Mouse (Mus musculus) hindlimb bud, embryonic 11.5 days (tissue): ENCODE measurements around the gene 0610040J01Rik.
A peak's percentile ranks its signal among the peaks of the same experiment; 100 is the strongest.
"Not testable (repeated sequence)": the region's sequence is repeated elsewhere in the genome, so short reads cannot be mapped to it uniquely, and the experiment has no call there.

ENCODE experiments used
- DNase-seq: peaks from one replicate; pipeline ENCODE4 v3.0.0-alpha.2; 2012; ENCODE audit warnings: low read depth, low spot score; ENCODE audit errors: extremely low spot score

The 0610040J01Rik gene

DNA sequence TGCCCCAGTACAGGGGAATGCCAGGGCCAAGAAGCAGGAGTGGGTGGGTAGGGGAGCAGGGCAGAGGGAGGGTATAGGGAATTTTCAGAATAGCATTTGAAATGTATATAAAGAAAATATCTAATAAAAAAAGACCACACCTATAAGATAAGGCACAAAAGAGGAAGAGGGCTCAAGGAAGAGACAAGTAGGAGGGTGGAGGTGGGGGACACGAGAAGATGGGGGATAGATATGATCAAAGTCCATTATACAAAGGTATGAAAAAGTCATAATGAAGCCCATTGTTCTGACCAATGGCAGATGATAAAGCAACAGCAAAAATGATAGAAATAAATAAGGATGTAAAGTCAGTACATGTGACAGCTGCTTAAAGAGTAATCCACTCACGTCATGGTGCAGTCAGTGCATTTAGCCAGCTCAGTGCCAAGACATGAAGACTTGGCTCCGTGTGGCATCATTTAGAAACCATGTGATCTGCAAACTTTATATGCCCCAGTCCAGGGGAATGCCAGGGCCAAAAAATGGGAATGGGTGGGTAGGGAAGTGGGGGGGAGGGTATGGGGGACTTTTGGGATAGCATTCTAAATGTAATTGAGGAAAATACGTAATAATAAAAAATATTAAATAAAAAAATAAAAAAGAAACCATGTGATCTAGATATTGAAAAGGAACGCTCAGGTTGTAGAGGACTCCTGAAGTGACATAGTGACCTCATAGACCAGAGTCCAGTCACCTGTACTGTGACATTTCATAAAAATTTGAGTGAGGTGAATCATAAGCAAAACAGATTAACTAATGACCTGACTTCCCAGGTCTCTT is 85.0 kb downstream of the 0610040J01Rik start:
- not testable (repeated sequence) for DNase-seq

DNA sequence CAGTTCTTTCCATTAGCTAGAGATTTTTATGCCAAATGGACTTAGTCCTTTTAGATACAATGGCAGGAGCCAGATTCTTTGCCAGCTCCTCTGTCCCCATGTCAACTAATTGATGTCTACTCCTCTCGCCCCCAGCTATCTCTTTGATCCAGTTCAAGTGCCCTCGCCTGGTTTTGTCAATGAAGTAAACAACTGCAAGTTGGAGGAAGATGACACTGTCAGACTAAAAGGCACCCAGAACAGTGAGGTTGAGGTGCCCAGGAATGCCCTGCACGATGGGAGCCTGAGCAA is 85.6 kb downstream of the 0610040J01Rik start:
- DNase-seq: no peak

DNA sequence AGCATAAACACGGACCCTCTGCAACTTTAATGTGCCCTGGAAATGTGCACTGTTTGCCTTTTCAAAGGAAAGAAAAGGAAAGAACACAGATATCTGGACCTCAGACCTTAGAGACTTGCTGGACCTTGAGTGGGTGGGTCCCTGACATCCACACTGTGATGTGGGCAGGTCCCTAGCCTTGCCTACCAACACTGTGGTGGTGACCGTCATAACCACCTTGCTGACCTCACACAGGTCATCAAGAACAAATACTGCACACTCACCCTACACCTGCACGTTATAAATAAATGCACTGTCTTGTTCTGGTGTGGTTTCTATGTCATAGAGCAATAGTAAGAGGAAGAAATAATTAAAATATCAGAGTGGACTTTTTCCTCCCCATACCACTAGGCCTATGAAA is 91.2 kb downstream of the 0610040J01Rik start:
- DNase-seq: no peak

DNA sequence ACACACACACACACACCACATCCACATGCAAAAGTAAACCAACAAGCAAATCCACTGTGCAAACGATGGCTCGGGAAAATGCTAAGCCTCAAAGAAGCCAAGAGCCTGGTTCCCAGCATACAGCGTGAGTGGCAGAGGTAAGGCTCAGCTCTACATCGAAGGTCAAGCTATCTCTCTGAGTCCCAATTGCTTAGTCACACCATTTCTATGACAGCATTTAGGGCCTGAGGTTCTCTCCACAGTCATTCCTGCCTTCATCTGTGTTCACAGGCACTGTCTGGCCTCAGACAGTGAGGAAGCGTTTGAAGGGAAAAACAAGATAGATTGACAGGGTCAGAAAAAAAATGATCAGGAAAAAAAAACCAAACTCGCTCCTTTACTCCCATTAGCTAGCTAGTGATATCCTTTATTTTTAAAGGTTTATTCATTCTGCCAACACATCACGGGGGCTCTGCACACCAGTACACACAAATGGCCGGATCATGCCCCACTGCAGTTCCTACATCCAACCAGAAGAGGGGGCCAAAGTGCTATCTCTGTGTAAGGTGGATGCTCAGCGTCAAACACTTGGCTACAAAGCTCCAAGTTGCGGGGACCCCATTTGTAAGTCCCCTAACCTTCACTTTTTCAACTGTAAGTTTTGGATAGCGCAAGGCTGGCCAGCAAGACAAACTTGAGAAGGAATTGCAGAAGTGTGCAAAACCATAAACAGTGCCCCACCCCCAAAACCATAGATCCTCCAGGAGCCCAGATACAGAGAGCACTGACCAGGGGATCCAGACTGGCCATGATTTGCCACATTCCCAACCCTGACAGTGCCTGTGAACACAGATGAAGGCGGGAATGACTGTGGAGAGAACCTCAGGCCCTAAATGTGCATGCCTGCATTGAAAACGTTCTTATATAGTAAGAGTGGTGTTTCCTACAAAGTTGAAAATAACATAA is 94.3 kb downstream of the 0610040J01Rik start:
- peak; percentile 49 for DNase-seq

DNA sequence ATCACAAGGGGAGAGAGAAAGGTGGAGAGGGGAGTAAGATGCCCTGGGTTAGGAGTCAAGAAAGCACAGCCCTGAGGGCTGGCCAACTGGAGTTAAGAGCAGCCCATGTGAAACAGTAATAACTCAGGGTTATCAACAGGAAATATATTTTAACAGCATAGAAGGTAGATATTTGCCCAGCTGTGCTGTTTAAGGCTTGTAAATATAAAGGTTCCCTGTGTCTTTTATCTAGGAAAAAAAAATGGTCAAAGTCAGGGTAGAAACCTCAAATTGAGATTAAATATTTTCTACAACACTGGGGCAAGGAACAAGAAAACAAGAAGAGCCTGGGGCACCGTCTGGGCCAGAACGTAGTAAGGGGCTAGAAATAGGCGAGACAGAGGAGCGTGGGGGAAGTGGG is 95.3 kb downstream of the 0610040J01Rik start:
- DNase-seq: no peak

DNA sequence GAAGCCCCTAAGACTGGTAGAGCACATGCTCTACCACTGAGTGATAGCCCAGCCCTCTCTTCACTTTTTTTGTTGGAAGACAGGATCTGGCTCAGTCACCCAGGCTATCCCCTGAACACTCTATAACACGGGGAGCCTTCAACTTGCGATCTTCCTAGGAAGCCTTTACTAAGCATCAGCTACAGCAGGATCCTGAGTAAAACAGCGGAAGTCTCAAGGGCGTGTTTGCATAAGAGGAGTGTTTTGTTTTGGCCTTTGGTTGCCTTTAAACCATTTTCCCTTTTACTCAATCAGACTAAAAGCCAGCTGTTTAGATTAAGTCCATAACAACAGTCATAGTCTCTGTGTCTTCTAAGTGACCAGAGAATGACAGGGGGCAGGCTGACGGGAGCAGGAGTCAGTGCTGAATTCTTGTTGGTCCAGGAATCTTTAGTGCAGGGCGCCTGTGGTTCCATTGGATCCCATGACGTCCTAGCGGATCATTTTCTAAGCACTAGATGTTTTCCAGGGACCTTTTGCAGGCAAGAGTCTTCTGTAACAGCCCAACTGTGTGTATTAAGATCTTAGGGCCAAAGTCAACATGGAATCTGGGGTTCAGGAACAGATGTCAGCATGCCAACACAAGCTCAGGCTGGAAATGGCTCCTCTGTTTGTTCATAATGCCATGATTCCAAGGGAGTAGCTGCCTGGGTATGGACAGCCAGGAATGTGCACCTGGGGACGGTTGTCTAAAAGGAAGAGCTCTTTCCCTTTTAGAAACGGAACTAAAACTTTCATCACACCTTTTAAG is 98.2 kb downstream of the 0610040J01Rik start:
- DNase-seq: no peak

DNA sequence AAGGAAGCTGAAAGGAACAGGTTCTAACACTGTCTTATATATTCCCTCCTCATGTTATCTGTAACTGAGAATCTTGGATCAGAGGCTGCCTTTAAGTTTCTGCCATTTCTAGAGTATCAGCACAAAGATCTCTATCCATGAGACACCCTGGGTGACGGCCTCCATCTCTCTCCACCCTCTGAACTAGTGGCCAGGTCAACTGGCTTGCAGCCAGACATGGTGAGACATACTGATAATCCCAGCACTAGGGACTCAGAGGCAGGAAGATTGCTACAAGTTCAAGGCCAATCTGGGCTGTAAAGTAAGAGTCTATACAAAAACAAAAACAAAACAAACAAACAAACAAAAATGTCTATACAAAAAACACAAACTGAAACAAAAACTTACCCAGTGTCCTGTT is 102.7 kb downstream of the 0610040J01Rik start:
- no peak for DNase-seq

DNA sequence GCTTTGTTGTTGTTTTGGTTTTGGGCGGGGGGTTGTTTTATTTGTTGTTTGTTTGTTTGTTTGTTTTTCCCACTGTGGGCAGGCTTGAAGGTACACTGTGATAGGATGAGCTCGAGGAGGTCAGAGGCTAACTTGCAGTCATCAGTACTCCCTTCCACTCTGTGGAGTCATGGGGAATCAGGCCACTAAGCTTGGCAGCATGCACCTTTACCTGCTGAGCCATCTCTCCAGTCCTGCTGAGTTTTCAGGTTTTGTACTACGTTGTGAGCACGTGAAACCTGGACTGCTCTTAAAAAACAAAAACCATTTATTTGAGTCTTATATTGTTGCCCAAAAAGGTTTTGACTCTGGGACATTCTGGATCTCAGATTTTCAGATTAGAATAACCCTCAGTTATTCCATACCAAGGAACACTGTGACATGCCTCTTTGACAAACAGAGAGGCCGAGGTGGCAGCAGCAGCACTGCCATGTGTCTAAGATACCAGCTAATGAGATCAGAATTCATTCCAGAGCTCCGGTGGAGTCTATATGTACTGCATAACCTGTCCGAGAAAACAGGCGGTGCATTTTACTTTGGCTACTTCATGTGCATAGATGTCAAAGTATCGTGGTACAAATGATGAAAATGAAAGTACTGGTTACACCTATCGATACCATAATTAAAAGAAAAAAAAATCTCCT is 104.4 kb downstream of the 0610040J01Rik start:
- no peak for DNase-seq

DNA sequence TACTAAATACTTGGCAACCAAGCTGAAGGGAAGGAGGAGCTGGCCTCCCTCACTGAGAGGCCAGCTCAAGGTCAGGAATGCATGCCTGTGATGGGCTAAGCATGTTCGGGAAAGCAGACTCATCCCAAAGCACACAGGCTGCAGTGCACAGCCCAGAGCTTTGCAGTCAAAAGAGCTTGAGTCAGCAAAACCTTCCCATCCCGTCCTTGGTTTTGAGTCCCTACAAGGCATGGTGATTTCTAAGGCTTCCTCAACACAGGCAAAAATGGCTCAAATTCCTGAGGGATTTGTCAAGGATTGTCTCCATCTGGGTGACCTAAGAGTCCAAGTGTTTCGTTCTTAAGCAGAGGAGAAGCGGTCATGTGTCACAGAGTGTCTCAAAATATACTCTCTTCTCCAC is 106.0 kb downstream of the 0610040J01Rik start:
- no peak for DNase-seq

DNA sequence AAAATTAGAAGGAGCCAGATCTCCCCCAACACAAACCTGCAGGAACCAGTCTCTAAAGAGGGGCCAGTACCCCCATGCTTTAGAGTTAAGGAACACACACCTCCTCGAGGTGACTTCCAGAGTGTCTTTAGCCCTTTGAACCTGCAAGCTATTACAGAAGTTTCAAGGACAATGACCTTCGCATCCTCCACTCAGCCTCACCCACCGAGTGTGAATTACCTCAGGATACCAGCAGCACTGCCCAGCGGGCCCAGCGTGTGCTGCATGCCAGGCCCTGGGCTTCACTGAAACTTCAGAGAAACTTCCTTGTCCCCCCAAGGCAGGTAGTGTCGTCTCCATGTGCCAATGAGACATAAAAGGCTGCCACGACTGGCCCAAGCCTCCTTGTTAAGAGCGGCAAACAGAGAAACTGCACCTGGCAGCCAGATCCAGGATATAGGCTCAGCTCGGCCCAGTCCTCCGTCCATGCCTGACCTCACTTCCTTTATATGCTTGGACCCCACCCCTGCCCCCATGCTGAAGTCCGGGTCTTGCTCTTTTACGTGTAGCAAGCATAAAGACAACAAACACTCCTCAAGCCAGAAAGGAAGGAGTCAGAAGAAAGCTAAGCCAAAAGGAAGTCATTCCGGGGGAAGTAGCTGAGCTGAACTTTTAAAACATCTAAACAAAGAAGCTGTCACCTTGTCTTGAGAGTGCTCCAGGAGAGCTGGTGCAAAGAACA is 111.3 kb downstream of the 0610040J01Rik start:
- no peak for DNase-seq

DNA sequence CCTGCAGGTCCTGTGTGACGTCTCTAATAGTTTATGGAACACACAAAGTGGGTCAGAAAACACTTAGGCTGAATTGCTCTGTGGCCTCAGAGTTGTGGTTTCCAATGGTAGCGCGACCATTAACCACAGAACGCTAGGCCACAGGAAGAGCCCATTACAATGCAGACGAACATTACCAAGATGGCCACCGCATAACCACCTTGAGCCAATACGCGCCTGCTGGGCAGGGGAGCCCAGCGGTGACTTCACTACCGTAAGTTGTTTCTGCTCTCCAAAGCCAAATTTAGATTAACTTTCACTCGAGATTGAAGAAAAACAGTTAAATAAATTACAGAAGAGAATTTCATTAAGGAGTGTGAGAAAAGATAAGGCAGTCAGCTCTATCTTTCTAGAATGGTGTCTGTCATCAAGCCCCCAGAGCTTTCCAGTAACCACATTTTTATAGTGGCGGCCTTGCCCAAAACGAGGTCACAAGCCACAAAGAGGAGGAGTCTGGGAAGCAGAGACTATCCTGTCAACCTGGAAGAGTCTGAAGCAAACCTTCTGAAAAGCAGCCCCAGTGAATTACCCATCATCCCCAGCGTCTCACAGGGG is 113.0 kb downstream of the 0610040J01Rik start:
- DNase-seq: no peak

DNA sequence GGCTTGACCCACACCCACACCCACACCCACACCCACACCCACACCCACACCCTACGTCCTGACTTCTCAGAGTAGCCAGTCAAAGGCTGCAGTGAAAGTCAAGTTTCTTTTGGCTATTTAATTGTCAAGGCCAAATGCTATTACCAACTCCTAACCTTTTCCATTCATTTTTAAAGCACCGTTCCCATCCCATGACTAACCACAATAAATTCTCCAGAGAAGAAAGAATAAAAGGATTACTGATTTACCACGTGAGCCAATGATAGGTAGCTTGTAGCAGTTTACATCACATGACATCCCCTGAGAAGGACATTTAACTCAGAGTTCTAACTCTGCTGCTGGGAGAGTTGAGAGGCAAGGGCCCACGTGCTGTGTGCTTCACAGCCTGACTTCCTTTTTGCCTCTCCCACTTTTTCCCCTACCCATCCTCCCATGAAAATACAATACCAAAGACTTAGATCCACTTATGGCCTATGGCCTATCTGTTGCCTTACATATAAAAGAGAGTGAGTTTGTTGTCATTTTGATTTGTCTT is 118.7 kb downstream of the 0610040J01Rik start:
- no peak for DNase-seq

DNA sequence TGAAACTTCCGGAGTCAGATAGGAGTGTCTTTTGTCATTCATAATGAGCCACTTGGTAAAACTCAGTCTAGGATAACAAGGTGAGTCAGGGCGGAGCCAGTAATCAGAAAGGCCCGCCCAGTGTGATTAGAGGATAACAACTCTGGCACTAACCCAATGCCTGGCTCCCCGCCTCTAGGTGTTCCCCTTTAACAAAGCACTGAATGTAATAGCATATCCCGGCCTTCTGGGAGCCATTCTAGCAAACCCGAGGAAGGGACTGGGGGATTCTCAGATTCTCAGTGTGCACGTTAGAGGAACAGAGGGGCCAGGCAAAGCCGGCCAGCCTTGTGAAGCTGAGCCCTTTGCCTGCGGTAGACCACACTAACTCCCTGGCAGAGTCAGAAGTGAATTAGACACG is 120.7 kb downstream of the 0610040J01Rik start:
- no peak for DNase-seq

DNA sequence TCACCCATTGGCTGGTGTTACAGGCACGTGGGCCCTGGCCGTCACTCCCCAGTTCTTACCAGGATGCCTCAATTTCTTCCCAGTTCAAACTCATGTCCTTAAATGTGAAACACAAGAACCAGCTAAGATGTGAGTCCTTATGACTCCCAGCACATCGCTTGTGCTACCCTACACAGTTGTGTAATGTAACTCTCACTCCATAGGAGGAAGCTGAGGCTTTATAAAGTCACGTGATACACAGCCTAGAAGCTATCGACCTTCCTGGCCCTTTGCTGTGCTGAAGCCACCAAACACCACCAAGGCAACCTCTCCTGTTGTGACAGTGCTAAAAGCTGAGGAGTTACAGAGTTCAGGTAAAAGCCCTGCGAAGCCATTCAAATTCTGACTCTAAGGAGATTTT is 123.4 kb downstream of the 0610040J01Rik start:
- DNase-seq: no peak

DNA sequence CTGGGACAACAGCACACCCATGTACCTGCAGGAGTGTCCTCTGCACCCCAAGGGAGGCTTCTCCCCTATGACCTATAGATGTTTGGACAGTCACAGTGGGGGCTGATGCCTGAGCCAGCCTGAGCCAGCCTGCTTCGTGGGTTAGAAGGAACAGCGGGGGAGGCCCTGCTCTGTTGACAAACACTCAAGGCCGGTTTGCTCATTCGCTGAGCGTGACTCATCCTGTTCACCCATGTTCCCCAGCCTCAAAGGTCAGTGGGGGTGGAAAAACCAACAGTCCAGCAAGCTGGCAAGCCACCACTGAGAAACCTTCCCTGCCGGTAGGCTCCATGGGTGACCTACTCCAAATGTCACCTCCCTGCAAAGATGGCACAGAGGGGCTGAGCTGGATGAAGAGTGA is 124.6 kb downstream of the 0610040J01Rik start:
- DNase-seq: no peak

DNA sequence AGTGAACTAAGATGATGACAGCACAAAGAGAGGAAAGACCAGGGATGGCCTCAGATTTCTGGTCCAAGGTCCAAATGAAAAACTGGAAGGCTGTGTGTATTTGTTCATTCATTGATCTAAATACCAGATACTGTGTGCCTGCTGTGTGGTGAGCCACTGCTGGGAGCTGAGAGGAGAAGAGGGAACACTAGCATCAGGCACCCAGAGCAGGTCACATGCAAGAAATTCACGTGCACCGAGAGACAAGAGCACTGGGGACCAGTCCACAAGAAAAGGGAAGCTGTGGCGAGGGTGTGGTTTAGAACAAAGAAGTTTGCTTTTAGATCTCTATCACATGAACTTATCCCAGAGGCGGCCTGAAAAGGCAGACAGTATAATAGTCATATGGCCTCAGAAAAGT is 126.4 kb downstream of the 0610040J01Rik start:
- no peak for DNase-seq

DNA sequence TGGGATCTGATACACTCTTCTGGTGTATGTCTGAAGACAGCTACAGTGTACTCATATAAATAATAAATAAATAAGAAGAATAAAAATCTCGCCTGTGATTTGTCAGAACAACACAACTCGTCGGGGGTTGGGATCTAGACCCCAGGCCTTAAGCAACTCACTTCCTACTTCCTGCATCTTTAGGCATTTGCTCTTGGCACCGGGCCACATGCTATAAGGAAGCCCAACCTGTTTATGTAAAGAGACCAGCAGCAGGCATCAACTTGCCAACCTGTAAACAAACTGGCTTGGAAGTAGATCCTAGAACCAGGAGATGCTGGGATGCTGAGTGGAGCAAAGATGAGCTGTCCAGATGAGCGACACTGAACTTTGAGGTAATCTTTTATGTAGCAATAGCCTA is 129.7 kb downstream of the 0610040J01Rik start:
- DNase-seq: no peak

DNA sequence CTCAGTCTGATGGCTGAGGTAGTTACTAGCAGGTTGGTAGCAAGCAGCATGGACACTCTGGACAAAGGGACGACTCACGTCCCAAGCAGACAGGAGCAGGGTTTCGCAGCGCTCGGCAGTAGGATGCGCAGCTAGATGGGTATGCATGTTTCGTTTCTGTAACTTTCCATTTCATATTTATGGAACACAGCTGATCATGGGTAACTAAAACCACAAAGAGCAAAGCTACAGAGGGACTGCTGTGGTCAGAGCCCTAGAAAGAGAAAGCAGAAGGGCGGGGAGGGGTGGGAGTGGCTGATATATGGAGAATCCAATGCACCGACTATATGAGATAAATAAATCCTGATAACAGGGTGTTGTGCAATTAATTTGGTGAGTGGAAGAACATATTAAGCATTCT is 131.1 kb downstream of the 0610040J01Rik start:
- DNase-seq: no peak

DNA sequence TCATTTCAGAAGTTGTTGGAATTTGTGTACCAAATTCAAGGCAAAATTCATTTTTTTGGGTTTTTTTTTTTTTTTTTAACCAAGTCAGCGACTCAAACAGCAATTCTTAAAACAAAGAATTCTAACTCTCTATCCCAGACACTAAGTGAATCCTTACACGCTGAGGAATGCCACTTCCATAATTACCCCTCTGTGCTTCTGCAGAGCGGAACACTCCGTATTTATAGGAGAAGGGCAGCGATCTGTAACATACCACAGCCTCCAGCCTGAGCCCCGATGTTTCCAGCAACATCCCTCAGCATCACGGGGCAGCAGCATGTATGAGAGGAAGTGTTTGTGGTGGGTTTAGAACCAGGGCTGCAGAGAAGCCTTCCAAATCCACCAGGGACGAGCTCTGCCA is 135.4 kb downstream of the 0610040J01Rik start:
- DNase-seq: no peak

DNA sequence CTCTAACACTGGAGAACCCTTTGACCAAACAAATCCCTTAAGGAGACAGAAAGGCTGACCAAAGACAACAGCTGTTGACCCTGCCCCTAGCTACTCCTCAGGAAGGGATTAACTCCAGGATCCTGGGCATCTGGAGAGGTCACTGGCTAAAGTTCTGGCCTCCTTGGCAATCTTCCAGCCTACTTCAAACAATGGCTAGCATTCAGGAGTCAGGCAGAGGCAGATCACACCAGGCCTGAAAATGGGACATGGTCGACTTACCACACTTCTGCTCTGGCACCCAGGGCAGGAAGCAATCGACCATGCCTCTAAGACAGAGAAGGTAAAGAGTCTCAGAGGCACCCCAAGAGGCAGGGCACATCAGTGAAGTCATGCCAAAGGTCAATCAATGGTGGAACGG is 137.0 kb downstream of the 0610040J01Rik start:
- no peak for DNase-seq
